Mouse (Mus musculus) megakaryocyte progenitor cell, adult 5-6 weeks (primary cell): Measurements from ENCODE around the gene Elmo3. TPM values are rescaled to one million over a fixed set of nuclear protein-coding genes. Genes with fewer than 3 reads are reported as not detected.

Source experiments
- ATAC-seq: replicated peaks from 2 replicates; pipeline ENCODE4 v1.8.0; 2016; ENCODE audit warnings: mild to moderate bottlenecking, moderate TSS enrichment, inconsistent platforms; ENCODE audit not compliant: poor library complexity
- total RNA-seq, 2 experiments: library from RNA; stranded (forward) in 1 of 2; stranded (reverse) in 1 of 2; fragments of 157-497, 149-512 nt in 1 of 2; fragments of 200-1000 nt in 1 of 2; gene quantifications; 2 replicates each; pipeline versions ENCODE4 v1.2.3 to v1.2.4; 2015 to 2017

Gene Elmo3
- total RNA-seq, 2 experiments from 2014 or later = 0.33 to 0.49 TPM

GRCm38 (mm10) chr8:105325641-105326093 lies 20.3 kb downstream of the Elmo3 start:
- ATAC-seq = no peak; the same call in 1 of the 2 replicates

- peak; percentile 89 for ATAC-seq
These were observed 20.8 kb downstream of the Elmo3 start, which contains the start of the genes Lrrc29 and Tmem208 for GRCm38 (mm10) chr8:105326141-105326672. TSS of gene Lrrc29 (minus strand) at chr8:105326278. TSS of gene Tmem208 (plus strand) at chr8:105326354.

- no peak for ATAC-seq
These were observed 21.6 kb downstream of the Elmo3 start for GRCm38 (mm10) chr8:105326968-105327367.

GRCm38 (mm10) chr8:105330325-105330724 lies 24.9 kb downstream of the Elmo3 start:
- ATAC-seq = no peak

- ATAC-seq = no peak
These were observed 26.1 kb downstream of the Elmo3 start for GRCm38 (mm10) chr8:105331469-105331868.

GRCm38 (mm10) chr8:105331931-105332330 lies 26.5 kb downstream of the Elmo3 start:
- no peak for ATAC-seq

- no peak for ATAC-seq
These were observed 27.1 kb downstream of the Elmo3 start for GRCm38 (mm10) chr8:105332523-105332922.

GRCm38 (mm10) chr8:105336373-105337130 lies 31.2 kb downstream of the Elmo3 start:
- peak; percentile 32; the same call in 1 of the 2 replicates for ATAC-seq

- peak; percentile 58; the same call in 1 of the 2 replicates for ATAC-seq
These were observed 33.6 kb downstream of the Elmo3 start for GRCm38 (mm10) chr8:105338992-105339391.

- ATAC-seq = peak; percentile 72
These were observed 34.7 kb downstream of the Elmo3 start for GRCm38 (mm10) chr8:105339886-105340635.

GRCm38 (mm10) chr8:105341399-105341798 lies 36.0 kb downstream of the Elmo3 start:
- ATAC-seq = no peak

GRCm38 (mm10) chr8:105342768-105343167 lies 37.4 kb downstream of the Elmo3 start:
- no peak for ATAC-seq

GRCm38 (mm10) chr8:105343791-105344574 lies 38.6 kb downstream of the Elmo3 start:
- ATAC-seq = no peak

GRCm38 (mm10) chr8:105345061-105345975 lies 39.9 kb downstream of the Elmo3 start:
- peak; percentile 45 for ATAC-seq

- ATAC-seq = no peak
These were observed 41.4 kb downstream of the Elmo3 start for GRCm38 (mm10) chr8:105346611-105347427.

- peak; percentile 86 for ATAC-seq
These were observed 42.2 kb downstream of the Elmo3 start, which contains the start of gene Fhod1 for GRCm38 (mm10) chr8:105347428-105348221. TSS of gene Fhod1 (minus strand) at chr8:105347953.

- ATAC-seq = no peak
These were observed 43.2 kb downstream of the Elmo3 start, which contains the start of gene Slc9a5 for GRCm38 (mm10) chr8:105348450-105349095. TSS of gene Slc9a5 (plus strand) at chr8:105348843.
